Mouse (Mus musculus): ENCODE data around the gene Gfod1. TPM values are rescaled to one million over a fixed set of nuclear protein-coding genes. Genes with fewer than 3 reads are reported as not detected.

Gfod1 gene
- polyA plus RNA-seq, 1 experiment from 2014 or later, result 0.46 TPM

DNA sequence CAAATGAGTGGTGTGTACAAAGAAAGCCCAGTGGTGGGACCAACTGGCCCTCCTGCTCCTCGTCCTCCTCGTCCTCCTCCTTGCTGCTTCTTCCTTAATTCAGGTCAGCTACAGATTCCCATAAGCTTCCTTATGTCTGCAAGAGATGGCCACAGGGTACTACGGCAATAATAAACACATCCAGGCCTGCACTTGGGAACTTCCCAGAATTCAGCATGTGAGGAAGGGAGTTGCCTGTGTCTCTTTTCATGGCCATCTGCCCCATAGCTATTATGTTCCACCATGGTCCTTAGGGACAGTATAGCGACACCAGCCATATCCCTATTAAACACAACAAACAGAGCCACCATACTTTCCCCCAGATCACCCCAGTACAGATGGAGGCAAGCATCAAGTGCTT, 15.5 kb downstream of the Gfod1 start:
- 95% methylated on average over 4 of the region's 4 CpGs for WGBS (ENCODE audit: missing documents)
- Histone ChIP-seq H3K4me3 (ENCODE audit: inconsistent target) (no peak overlapping the region), H3K36me3 (ENCODE audit: inconsistent target) (no peaks in the 10 kb centered on the region), H3K27ac (no peak overlapping the region), H3K79me2 (ENCODE audit: inconsistent target) (no peaks in the 10 kb centered on the region)

DNA sequence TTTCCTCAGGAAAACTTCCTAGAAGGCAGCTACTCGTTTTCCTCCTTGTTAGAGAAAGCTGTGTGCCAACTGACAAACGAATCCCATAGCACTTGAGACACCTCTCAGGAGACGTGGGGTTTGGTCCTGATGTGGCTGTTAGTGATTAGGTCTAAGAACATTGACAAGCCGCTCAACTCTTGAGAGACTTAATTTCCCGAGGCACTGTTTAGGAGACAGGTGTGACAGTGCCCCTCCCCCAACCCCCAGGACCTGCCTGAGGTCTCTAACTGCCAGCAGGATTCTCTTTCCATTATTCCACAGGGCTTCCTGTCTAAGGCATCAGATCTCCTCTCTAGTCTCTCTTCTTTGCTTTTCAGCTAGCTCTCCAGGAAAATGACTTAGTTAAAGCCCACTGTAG, 15.9 kb downstream of the Gfod1 start:
- Histone ChIP-seq H3K36me3 (ENCODE audit: inconsistent target) (no peaks in the 10 kb centered on the region), H3K27ac (no peak overlapping the region), H3K4me3 (ENCODE audit: inconsistent target) (no peak overlapping the region), H3K79me2 (ENCODE audit: inconsistent target) (no peaks in the 10 kb centered on the region)
- 90% methylated on average over 5 of the region's 5 CpGs for WGBS (ENCODE audit: missing documents)

DNA sequence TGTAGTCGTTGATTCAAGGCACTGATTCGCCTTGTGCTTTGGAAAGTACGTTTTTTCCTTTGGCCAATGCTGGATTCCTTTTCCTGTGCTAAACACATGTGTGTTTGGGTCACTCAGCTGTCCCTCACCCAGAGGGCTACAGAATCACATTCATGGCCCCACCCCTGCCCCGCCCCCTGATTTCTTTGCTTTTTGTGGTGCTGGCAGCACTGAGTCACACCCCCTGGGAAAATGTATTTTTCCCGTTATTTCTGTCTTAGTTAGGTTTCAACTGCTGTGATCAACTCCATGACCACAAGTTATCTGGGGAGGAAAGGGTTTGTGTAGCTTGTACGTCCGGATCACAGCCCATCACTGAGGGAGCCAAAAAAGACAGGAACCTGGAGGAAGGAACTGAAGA, 17.1 kb downstream of the Gfod1 start:
- no peak overlapping the region for H3K27ac ChIP-seq
- no peaks in the 10 kb centered on the region for H3K36me3 ChIP-seq (ENCODE audit: inconsistent target)
- no peak overlapping the region for H3K4me3 ChIP-seq (ENCODE audit: inconsistent target)
- H3K79me2 ChIP-seq (ENCODE audit: inconsistent target), result no peaks in the 10 kb centered on the region
- WGBS (ENCODE audit: missing documents), result 82% methylated on average over 7 of the region's 7 CpGs

DNA sequence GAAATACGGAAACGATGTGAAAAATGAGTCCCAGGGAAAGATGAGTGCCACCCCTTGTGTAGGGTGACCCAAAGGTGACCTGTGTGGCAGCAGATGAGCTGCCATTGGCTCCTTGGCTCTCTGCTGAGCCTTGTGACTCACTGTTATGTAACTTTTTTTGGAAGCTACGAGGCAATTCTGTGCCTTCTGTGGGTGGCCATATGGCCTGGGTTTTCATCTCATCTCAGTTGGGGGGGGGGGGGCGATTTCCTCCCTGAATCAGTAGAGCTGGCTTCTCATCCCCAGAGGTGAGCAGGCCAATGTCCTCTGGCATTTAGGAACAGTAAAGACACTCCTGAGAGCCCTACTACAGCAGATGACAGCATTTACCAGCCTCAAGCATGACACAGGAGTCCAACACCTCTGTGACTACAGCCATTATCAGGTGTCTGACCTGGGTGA, 19.2 kb downstream of the Gfod1 start:
- Histone ChIP-seq H3K79me2 (ENCODE audit: inconsistent target) (no peaks in the 10 kb centered on the region), H3K36me3 (ENCODE audit: inconsistent target) (no peaks in the 10 kb centered on the region), H3K27ac (no peak overlapping the region), H3K4me3 (ENCODE audit: inconsistent target) (no peak overlapping the region)
- WGBS (ENCODE audit: missing documents), result 80% methylated on average over 4 of the region's 4 CpGs

DNA sequence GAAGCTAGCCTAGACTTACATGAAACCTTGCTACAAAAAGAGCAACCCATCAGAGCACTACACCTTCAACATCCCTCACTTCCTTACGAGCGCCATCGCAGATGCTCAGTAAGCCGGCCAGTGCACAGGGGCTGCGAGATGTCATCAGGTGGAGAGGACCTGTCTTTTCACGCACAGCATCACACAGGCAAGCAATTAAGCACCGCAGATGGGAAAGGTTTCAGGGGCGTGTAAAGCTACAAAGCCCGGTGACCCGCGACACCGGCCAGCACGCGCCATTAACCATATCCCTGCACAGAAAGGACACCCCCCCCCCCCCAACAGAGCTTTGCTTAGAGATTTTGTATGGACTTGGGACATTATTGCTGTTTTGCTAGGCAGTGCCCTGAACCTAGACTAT, 30.1 kb downstream of the Gfod1 start:
- no peak overlapping the region for H3K27ac ChIP-seq
- H3K79me2 ChIP-seq (ENCODE audit: inconsistent target), result no peaks in the 10 kb centered on the region
- 97% methylated on average over 14 of the region's 14 CpGs for WGBS (ENCODE audit: missing documents)
- H3K36me3 ChIP-seq (ENCODE audit: inconsistent target), result no peaks in the 10 kb centered on the region
- H3K4me3 ChIP-seq (ENCODE audit: inconsistent target), result no peak overlapping the region

DNA sequence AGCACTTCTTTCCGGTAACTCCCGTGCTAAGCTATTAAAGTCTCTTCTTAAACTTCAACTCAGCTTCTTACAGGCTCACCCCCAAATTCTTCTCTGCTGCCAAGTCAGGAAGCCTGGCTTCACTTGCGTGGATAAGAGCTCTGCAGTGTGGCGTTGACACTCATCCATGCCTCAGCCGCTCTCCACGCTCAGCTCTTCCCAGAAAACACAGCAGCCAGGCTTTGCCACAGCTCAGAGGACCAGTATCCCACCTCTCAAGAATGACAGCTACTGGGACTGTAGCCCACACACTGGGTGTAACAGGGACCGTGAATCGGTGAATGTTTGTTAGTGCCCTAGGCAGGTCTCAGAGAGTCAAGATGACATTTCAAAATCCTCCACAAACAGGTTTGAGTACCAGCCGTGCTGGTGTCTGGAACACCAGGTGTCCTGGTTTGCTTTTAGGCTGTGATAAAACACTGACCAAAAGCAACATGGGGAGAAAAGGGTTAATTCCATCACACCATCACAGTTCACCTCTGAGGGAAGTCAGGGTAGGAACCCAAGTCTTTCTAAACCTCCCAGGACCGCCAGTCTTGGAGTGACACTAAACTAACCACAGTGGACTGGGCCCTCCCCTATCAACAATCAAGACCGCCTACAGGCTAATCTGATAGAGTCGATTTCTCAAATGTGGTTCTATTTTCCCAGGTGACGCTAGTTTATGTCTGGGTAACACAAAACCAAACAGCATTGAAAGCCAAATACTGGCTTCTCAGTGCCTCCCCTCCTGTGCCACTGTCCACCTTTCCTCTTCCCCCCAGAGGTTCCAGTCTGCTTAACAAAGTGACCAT, 31.5 kb downstream of the Gfod1 start:
- Histone ChIP-seq H3K36me3 (ENCODE audit: inconsistent target) (no peaks in the 10 kb centered on the region), H3K79me2 (ENCODE audit: inconsistent target) (no peaks in the 10 kb centered on the region), H3K4me3 (ENCODE audit: inconsistent target) (no peak overlapping the region), H3K27ac (no peak overlapping the region)
- 93% methylated on average over 13 of the region's 13 CpGs for WGBS (ENCODE audit: missing documents)

DNA sequence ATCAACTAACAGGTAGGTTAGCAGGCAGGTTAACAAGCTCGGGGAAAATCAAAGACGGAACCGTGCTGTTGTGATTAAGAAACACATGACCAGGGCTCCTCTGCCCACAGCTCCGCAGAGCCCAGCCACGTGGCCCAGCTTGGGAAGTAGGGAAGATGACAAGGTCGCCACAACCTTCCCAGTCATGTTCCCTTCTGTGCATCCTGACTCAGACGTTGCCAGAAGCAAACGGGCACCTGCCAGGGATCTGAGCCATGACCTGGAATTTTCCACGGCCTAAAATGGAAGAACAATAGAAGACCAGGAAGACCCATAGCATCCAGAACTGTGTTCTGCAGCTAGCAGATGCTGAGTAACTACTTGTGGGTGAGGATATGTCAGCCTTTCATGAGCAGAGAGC, 32.5 kb downstream of the Gfod1 start:
- 76% methylated on average over 9 of the region's 9 CpGs for WGBS (ENCODE audit: missing documents)

DNA sequence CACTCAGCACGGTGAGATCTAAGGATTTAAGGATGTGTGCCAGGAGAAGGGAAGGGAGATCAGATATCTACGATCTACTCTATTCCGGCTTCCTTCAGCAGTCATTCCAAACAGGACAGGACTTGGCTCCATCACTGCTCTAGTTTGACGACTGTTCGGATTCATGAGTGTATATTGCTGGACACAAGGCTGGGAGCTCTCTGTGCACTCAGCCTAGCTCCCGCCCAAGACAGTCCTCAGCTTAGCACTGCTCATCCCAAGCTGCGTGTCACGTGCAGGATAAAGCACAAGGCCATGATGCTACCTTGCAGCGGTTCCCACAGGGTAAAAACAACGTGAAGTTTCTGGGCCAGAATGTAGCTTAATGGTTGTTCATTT, 33.8 kb downstream of the Gfod1 start:
- Histone ChIP-seq H3K36me3 (ENCODE audit: inconsistent target) (no peaks in the 10 kb centered on the region), H3K27ac (no peak overlapping the region), H3K4me3 (ENCODE audit: inconsistent target) (no peak overlapping the region), H3K79me2 (ENCODE audit: inconsistent target) (no peaks in the 10 kb centered on the region)
- WGBS (ENCODE audit: missing documents), result 95% methylated on average over 10 of the region's 10 CpGs

More for the DNA sequence above, 32.5 kb downstream of the Gfod1 start:
- Histone ChIP-seq H3K4me3 (ENCODE audit: inconsistent target) (no peak overlapping the region), H3K27ac (no peak overlapping the region), H3K36me3 (ENCODE audit: inconsistent target) (no peaks in the 10 kb centered on the region), H3K79me2 (ENCODE audit: inconsistent target) (no peaks in the 10 kb centered on the region)

DNA sequence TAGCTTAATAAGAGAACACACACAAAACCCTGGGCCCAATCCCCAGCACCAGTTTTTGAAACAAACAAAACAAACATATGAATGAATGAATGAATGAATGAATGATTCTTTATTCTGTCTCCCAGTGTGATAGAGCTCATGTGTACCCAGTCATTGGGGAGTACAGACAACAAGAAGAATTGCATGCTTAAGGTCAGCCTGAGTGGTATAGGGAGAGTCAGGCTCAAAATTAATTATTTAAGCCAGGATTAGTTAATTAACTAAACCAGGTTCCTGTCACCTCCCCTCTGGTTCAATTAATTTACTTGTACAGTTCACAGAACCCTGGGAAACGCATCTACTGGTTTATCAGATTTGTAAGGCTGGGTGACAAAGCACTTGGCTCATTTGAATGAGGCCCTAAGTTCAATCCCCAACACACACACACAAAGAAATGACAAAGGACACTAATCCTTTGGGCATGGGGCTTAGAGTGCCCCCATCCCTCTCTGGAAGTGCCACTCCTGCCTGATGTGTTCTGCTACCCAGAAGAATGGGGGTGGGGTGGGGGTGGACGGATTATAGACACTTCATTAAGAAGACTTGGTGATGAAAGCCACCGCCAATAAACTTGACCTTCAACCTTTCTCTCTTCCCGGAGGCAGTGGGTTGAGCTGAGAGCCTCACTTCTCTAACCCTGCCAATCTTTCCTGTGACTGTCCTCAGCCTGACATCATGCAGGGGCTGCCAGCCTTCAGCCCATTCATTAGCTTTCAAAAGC, 34.3 kb downstream of the Gfod1 start:
- Histone ChIP-seq H3K79me2 (ENCODE audit: inconsistent target) (no peaks in the 10 kb centered on the region), H3K27ac (no peak overlapping the region), H3K4me3 (ENCODE audit: inconsistent target) (no peak overlapping the region), H3K36me3 (ENCODE audit: inconsistent target) (no peaks in the 10 kb centered on the region)
- 95% methylated on average over 4 of the region's 4 CpGs for WGBS (ENCODE audit: missing documents)

DNA sequence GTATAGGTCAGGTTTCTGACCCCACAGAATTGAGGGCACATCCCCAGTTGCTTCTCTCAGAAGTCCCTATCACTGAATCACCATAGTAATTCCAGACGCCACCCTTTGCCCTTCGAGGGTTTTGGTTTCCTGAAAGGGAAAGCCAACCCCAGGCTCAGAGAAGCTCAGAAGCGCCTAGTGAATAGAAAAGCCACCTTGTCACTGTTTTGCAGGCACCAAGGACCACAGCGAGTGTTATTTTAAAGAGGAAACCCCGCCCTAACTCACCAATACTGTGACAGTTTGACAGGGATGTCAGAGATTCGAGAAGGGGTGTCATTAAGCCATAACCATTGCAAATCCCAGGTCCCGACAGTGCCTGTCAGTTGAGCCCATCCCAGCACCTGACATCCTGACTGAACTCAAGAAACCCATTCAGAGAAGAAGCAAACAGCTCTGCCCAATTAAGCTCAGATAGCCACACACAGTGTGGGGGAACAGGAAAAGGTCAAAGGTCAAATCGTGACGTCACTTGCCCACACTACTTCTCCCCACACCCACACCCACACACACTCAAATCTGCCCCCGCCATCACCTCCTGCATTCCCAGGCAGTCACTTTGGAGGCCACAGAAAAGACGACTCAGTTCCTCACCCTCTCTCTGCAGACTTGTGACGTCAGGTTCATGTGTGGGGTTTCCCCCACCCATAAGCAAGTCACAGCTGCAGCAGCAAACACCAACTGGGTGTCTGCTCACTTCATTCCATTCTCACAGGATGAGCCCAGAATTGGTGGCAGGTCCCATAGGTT, 35.2 kb downstream of the Gfod1 start:
- no peaks in the 10 kb centered on the region for H3K79me2 ChIP-seq (ENCODE audit: inconsistent target)
- no peak overlapping the region for H3K27ac ChIP-seq
- H3K36me3 ChIP-seq (ENCODE audit: inconsistent target), result no peaks in the 10 kb centered on the region
- H3K4me3 ChIP-seq (ENCODE audit: inconsistent target), result no peak overlapping the region
- WGBS (ENCODE audit: missing documents), result 37% methylated on average over 12 of the region's 12 CpGs

DNA sequence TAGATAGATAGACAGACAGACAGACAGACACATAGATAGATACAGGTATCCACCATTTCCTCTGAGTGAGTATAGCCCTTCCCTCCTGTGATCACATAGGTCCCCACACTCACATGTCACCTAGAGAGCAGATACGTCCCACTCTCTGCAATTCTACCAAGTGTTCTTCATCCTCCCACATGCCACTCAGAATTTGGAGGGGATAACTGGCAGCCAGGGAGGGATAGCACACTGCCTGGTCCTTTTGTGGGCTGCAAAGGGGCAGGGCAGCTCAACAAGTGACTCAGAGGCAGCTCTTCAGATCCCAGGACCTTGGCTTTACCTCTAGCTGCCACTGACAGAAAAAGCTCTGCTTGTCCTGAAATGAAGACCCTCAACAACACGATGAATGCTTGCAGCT, 36.1 kb downstream of the Gfod1 start:
- no peak overlapping the region for H3K27ac ChIP-seq
- H3K79me2 ChIP-seq (ENCODE audit: inconsistent target), result no peaks in the 10 kb centered on the region
- no peaks in the 10 kb centered on the region for H3K36me3 ChIP-seq (ENCODE audit: inconsistent target)
- H3K4me3 ChIP-seq (ENCODE audit: inconsistent target), result no peak overlapping the region
- WGBS (ENCODE audit: missing documents), result 83% methylated on average over 2 of the region's 2 CpGs

DNA sequence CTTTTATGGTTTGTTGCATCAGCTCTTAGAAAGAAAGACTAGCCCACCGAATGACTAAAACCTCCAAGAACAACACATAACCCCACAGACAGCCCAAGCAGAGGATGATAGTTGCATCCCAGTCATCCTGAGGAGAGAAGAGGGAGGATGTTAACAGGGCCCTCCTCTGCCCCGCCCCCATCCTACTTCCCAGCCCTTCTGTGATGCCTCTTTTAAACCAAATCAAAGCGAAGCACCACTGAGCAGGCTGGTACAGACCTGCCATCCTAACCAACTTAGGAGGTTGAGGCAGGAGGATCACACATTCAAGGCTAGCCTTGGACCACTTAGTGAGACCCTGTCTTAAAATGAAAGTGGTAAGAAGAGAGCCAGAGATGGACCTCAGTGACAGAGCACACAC, 36.8 kb downstream of the Gfod1 start:
- Histone ChIP-seq H3K36me3 (ENCODE audit: inconsistent target) (no peaks in the 10 kb centered on the region), H3K27ac (no peak overlapping the region), H3K79me2 (ENCODE audit: inconsistent target) (no peaks in the 10 kb centered on the region), H3K4me3 (ENCODE audit: inconsistent target) (no peak overlapping the region)
- 94% methylated on average over 3 of the region's 3 CpGs for WGBS (ENCODE audit: missing documents)

DNA sequence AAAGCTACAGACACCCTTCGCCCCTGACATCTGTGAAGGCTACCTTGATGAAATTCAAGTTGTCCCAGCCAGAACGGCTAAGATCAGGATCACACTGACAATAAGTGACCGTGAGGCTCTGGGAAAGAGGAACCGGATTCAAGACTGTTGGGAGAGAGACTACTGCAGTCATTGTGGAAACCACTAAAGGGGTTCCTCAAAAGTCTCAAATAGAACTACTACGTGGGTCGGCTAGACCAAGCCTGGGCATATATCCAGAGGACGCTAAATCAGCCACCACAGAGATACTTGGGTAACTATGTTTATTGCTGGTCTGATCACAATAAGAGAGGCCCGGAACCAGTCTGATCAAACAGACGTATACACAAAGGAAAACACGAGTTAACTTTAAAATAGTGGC, 37.6 kb downstream of the Gfod1 start:
- Histone ChIP-seq H3K27ac (no peak overlapping the region), H3K79me2 (ENCODE audit: inconsistent target) (no peaks in the 10 kb centered on the region), H3K36me3 (ENCODE audit: inconsistent target) (no peaks in the 10 kb centered on the region), H3K4me3 (ENCODE audit: inconsistent target) (no peak overlapping the region)
- 4% methylated on average over 10 of the region's 10 CpGs for WGBS (ENCODE audit: missing documents)

DNA sequence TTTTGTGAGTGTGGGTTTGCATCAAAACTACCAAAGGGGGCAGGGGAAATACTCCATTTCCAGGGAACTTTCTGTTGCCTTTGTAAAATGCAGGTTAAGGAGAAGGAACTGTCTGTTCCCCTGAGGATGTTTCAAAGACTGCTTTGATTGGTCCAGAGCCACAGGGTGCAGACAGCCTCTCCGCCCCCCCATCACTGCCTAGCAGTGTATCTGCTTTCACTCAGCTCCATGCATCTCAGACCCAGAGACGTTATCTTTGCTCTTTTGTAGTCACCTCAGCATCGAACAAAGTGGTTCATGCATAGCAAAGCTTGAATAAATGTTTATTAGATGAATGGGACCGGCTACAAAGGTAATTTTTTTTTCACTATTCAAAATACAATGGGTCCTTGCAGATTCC, 38.9 kb downstream of the Gfod1 start:
- H3K27ac ChIP-seq, result no peak overlapping the region
- no peaks in the 10 kb centered on the region for H3K36me3 ChIP-seq (ENCODE audit: inconsistent target)
- 95% methylated on average over 4 of the region's 4 CpGs for WGBS (ENCODE audit: missing documents)
- H3K4me3 ChIP-seq (ENCODE audit: inconsistent target), result no peak overlapping the region
- H3K79me2 ChIP-seq (ENCODE audit: inconsistent target), result no peaks in the 10 kb centered on the region

DNA sequence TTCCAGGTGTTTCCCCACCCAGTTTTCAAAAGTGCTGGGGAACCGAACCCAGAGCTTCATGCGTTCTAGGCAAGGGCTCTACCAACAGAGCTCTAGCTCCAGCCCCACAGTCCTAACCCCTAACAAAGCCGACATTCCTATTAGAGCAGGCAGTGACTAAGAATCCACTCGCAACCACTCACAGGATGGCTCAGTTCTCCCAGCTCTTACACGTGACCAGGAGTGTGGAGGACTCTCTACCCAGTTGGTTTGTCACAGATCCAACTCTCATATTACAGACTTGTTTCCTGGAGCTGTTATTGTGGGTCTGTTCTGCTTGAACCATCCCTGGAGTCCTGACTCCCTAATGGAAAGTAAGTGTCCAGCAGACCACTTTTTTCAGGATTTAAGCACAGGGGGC, 40.3 kb downstream of the Gfod1 start:
- Histone ChIP-seq H3K4me3 (ENCODE audit: inconsistent target) (no peak overlapping the region), H3K79me2 (ENCODE audit: inconsistent target) (no peaks in the 10 kb centered on the region), H3K27ac (no peak overlapping the region), H3K36me3 (ENCODE audit: inconsistent target) (no peaks in the 10 kb centered on the region)
- WGBS (ENCODE audit: missing documents), result 90% methylated on average over 5 of the region's 5 CpGs

Measured in macrophage (primary cell).